Mouse (Mus musculus) adrenal gland, postnatal 25 days (tissue): ENCODE measurements around the gene Tmem254a. TPM values are rescaled to one million over a fixed set of nuclear protein-coding genes. Genes with fewer than 3 reads are reported as not detected.
"Not testable (repeated sequence)": the region's sequence is repeated elsewhere in the genome, so short reads cannot be mapped to it uniquely, and the experiment has no call there.

ENCODE experiments used
- DNase-seq: peaks from one replicate; pipeline ENCODE4 v3.0.0; 2021; ENCODE audit warnings: mixed read lengths
- long read RNA-seq: library from polyadenylated mRNA; stranded (forward); transcript quantifications from one replicate; pipeline ENCODE4 v2.0.0, GENCODE M21; 2021
- total RNA-seq: library from RNA; stranded (reverse); gene quantifications from 2 replicates; pipeline ENCODE4 v1.2.3, GENCODE M21; 2021

Gene Tmem254a
- total RNA-seq = 1.7 and 3.2 TPM in 2 replicates
- long read RNA-seq, transcript Tmem254a-204 (4 exons, 2,147 nt) = major isoform, 33 of 34 reads
- long read RNA-seq, partial matches to known transcripts = 0 of 34 reads
- long read RNA-seq, other reads (novel, unspliced or antisense) = 1 of 34 reads

DNA sequence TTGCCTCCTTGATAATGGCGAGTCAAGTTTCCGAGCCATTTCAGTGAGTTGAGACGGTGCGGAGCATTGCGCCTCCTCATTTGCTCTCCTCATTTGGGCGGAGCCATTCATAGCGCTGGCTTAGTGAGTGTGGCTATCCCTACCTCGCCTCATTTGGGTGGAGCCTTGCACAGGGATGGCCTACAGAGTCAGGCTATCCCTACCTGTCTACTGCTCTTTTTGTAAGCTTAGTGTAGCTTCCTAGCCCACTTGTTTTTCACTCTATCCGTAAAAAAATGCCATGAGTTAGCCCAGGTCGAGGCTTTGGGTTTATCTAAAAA, at the start of gene Tmem254a:
Gene Tmem254a (minus strand): TSS at position 111 of the 320 bp plus-strand sequence.
- DNase-seq = not testable (repeated sequence)

DNA sequence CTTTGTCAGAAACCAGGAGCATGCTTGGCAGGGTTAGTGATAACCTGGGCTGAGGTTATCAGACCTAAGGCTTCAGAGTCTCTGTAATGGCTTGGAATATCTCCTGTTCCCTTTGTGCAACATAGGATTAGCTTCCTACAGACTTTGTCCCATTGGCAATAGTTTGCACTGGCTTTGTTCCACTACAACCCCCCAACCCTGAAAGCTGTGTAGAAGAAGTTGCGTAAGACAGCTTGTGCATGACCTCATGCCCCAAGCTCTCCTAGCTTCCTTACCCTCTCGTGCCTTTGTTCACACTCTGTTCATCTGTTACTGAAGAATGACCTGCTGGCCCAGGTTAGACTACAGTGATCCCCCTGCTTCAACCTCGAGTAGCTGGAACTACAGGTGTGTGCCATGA, 30.4 kb upstream of the Tmem254a start:
- DNase-seq = not testable (repeated sequence)

DNA sequence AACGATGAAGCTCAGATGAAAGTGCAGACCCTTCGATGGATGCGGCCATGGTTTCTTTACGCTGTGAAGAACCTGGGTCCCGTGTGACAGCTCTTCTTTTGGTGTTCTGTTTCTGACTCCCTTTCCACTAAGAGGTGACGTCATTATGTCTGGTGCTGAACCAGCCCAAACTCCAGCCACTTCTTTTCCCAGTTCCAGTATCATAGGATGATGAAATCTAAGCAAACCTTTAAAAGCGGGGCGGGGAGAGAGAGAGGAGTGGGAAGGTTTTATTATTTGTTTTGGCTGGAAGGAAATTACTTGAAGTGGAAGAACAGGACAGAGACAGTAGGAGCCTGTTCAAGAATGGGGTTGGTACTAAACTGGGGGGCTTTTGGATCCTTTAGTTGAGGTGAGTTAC, 10.5 kb upstream of the Tmem254a start, which contains the start of gene Cphx1:
Gene Cphx1 (plus strand): TSS at position 301 of the 400 bp plus-strand sequence.
- not testable (repeated sequence) for DNase-seq

DNA sequence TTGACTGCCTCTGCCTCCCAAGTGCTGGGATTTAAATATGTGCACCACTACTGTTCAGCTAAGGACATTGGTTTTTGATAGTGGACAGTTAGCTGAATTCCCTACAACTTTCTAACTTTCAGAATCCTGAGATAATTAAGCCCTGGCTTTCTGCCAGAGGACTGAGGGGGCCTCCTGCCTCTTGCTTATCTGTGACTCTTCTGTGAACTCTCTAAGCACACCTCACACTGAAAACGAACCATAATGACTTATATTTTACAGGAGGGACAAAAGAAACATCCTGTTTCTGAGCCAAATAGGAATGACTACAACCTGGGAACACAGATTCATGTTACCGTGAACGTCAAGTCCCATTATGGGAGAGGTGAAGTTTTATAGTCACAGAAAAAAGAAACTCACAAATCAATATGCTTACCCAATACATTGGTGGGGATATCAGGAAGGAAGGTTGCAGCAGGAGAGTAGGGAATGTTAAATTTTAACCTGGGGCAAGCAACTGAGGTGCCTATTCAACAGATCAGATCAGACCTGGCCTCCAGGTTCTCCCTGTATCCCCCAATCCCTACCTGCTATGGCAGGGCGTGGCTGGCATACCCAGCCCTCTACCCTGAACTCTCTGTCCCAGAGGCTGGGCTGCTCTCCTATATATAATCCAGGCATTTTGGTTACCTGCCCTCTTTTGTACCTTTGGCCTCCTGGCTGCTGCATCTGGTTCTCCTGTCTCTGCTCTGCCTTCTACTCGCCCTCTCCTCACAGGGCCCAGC, 9.6 kb upstream of the Tmem254a start:
- not testable (repeated sequence) for DNase-seq

DNA sequence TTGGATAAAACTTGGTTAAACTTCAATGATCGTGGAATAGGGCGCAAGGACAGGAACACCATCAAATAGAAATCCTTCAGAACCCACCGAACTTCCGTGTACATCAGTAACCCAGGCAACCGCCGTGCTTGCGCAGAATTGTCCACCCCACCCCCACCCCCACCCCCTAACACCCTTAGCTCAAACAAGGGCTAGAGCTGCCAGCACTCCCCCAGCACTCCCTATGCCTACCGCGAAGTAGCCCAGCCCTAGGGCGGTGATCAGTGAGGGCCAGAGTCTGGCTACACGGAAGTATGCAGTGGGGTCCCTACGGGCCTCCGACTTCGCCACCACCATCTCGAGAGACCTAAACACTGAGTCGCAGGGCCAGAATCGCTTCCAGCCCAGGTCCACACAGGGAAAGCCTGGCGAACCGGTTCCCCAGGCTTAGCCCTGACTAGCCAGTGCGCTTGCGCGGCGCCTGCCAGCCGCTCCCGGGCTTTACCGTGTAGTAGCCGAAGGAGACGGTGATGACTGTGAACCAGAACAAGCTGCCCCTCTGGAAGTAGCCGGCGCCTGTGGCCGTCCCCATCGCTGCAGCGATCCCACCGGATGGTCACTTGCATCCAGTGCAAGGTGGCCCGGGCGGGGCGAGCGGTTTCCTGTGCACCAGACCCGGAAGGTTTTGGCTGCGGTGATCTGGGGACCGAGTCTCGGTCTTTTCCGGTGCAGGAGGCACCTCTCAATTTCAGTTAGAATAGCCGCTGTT, 484 bp downstream of the Tmem254a start:
- DNase-seq = not testable (repeated sequence)

DNA sequence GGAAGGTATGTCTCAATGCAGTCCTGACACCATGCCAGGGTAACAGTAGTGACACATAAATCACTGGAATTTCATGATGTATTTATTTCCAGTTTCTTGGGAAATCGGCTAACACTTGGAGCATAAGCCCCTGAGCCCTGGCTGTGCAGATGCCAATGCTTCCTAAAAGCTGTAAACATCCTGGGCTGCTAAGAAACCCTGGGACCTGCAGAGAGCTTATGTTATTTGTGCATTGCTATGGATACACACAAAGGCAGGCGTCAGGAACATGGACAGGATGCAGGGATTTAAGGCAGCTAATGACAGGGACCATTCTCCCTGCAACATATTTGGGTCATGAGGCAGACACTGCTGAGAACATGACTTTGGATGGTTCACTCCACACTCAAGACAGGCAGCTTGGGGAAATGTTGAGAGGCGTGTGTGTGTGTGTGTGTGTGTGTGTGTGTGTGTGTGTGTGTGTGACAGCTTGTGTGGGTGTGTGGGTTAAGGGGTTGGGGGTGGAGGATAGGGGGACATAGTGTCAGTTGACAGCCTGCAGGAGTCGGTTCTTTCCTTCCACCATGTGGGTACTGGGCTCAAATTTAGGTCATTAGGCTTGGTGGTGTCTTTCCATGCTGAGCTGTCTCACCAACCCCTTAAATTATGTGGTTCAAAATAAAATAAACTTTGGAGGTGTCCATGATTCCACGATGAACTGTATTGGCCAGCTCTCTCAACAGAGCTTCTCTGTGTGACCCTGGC, 8.9 kb downstream of the Tmem254a start:
- DNase-seq = not testable (repeated sequence)

DNA sequence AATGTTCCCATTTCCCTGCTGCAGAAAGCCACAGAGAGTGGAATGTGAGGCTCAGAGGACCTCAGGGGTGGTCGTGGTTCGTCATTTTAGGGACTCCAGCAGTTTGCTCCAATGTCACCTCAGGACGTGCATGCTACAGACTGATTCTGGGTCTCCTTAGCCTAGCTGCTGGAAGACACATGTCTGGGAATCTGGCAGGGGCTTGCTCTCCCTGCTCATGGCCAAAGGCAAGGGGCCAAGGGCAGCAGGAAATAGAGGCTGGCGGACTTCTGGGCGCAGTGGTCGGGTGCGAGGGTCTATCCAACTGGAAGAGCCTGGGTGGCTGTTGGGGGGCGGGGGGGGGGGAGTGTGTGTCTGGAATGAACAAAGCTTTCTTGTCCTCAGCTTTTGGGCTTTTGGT, 18.5 kb downstream of the Tmem254a start:
- not testable (repeated sequence) for DNase-seq

DNA sequence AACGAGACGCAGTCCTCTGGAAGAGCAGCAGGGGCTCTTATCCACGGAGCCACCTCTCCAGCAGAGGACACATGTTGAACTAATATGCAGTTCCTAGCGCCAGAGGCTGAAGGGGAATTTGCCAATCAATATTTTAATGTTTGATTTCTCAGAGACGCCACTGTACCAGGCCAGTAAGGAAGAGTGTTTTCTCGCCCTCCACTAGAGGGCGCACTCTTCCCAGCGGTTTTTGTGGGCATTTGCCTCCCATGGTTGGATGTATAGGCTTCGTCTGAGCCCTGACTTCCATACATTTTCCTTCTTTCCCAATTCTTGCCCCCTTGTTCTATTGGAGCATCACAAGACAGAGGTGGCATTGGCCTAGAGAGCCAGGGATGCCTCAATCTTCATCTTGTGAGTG, 20.2 kb downstream of the Tmem254a start:
- DNase-seq = not testable (repeated sequence)

DNA sequence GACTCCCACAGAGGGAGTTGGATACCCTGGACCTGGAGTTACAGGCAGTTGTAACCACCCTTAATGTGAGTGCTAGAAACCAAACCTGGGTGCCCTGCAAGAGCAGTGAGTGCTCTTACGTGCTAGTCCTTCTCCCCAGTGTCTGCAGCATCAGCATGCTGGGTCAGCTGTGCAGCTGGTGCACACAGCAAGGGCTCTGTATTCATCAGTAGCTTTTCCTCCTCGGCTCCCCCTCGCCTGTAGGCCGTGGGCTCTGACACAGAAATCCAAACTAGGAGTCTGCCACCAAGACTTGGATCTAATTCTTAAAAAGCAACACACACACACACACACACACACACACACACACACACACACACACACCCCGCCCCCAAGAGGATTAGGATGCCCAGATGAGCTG, 22.2 kb downstream of the Tmem254a start:
- DNase-seq = not testable (repeated sequence)

DNA sequence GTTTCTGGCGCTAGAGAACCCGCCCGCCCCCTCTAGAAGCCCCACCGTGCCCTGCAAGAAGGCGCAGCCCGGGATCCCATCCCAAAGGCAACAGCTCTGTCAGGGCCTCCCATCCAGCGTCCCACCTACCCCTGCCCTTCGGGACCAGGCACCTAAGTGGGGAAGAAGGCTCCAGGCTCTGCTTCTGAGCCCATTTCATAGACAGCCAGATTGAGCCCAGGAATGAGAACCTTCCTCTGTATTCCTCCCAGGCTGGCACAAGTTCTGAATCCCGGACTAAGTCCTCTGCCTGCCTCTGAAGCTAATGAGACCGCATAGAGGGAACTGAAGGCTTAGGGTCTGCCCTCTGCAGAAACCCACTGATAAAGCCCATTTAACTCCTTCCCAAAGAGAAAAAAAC, 24.5 kb downstream of the Tmem254a start, which contains the start of gene Plac9a:
Gene Plac9a (minus strand): TSS at position 101 of the 400 bp plus-strand sequence.
- DNase-seq = not testable (repeated sequence)

DNA sequence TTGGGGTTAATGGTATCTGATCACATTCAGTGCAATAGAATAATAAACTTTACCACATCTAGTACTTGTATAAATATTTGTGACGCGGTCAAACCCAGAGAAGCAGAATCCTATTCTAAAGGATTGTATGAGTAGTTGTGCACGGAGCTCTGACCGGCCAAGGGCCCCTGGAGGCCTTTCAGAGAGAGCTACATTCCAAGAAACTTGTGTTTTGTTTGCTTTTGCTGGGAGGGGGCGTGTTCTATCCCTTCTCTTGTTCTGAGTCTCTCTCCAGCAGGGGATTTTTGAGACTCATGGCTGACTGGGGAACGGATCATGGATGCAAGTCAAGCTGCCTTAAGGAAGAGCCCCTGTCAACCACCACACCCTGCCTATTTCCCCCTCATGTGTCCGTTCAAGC, 31.8 kb downstream of the Tmem254a start:
- not testable (repeated sequence) for DNase-seq

DNA sequence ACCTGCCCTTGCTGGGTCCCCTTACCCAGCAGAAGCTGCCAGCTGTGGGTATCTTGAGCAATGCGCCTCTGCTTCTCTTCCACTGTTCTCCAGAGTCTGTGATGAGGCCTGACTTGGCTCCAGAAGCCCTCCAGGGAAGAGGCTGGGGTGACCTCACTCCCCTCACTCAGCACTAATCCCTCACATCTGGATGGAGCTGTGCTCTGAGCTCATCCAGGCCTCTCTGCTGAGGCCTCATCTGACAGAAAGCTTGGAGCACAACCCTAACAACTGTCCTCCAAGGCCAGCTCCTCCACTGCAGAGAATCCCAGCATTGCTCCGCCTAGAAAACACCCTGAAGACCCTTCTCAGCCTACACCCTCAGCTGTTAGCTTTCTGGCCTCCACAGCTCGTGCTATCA, 32.9 kb downstream of the Tmem254a start:
- not testable (repeated sequence) for DNase-seq

DNA sequence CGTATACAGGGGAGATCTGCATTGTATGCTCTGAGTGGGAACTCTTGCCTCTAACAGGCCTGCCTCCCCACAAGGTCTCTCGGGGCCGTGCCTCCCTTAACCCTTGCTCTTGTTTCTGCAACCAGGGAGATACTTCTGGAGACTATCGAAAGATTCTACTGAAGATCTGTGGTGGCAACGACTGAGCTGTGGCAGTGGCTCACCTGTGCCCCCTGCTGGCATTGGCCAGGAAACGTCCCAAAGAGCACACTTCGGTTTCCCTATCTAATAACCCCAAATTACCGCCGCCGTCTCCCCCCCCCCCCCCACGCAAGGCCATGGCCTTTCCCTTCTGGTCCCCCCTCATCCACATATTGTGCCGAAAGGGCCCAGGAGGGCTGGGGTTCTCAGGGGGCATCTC, 41.6 kb downstream of the Tmem254a start:
- not testable (repeated sequence) for DNase-seq

DNA sequence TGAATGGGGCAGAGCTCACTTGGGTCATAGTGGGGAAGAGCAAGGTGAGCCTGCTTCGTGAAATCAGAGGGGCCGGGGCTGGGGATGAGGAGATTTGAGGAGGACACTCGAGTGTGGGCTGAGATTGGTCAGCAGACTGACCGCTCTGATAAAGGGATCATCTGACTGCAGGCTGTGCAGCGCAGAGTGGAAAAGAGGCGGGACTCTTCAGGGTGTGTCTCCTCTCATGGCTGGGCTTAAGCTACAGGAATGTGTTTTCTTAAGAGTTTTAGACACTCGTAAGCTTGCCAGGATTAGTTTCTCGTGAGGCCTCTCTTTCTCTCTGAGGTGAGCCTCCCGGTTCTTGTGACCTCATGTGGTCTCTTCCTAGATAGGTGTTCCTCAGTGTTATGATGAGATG, 45.7 kb downstream of the Tmem254a start:
- not testable (repeated sequence) for DNase-seq

DNA sequence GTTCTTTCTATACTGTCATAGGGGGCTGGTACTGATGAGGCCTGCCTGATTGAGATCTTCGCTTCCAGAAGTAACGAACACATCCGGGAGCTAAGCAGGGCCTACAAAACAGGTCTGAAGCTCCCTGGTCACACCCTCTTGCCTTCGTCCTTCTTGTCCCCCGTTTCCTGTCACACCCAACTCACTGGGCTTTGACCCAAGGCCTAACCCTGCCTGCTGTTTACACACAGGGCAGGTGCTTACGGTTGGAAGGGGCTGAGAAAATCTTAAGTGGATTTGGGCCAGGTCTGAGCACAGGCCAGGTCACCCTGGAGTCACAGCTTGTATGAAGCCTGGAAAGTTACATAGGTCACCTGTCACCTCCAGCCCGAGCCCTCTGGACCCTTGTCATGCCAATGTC, 50.8 kb downstream of the Tmem254a start:
- DNase-seq = not testable (repeated sequence)

Other genes starting within 250 kb of the Tmem254a start
- 29.4 and 35.9 TPM in 2 replicates for gene Ppif, start 233.5 kb downstream of the Tmem254a start, total RNA-seq
- 16.2 and 18.4 TPM in 2 replicates for gene Zcchc24, start 158.6 kb downstream of the Tmem254a start, total RNA-seq
- 70.1 and 72.0 TPM in 2 replicates for gene Anxa11, start 85.5 kb downstream of the Tmem254a start, total RNA-seq
- 1.3 and 2.8 TPM in 2 replicates for gene Plac9a, start 24.6 kb downstream of the Tmem254a start, total RNA-seq
- gene Cphx1, start 10.6 kb upstream of the Tmem254a start, total RNA-seq = not detected in 2 replicates
- 0.15 and 0.81 TPM in 2 replicates for gene Duxbl1, start 50.9 kb upstream of the Tmem254a start, total RNA-seq
- 6.6 and 6.7 TPM in 2 replicates for gene Gm9780, start 115.0 kb upstream of the Tmem254a start, total RNA-seq
- gene Tmem254c, start 139.7 kb upstream of the Tmem254a start, total RNA-seq = 3.7 and 21.0 TPM in 2 replicates
- not detected in 2 replicates for gene Cphx2, start 153.8 kb upstream of the Tmem254a start, total RNA-seq
- not detected in 2 replicates for gene Cphx3, start 154.6 kb upstream of the Tmem254a start, total RNA-seq
- gene Duxbl2, start 190.7 kb upstream of the Tmem254a start, total RNA-seq = not detected in 2 replicates